Mouse (Mus musculus) neutrophil, adult 5-6 weeks (primary cell): ENCODE results near the gene Dlg5. TPM values are rescaled to one million over a fixed set of nuclear protein-coding genes. Genes with fewer than 3 reads are reported as not detected.

Experiments
- total RNA-seq: library from RNA; stranded (forward); fragments of 200-1000 nt; gene quantifications from 2 replicates; pipeline ENCODE4 v1.2.3, GENCODE M21; 2017

The Dlg5 gene
- total RNA-seq, 1 experiment from 2014 or later = not detected

Other genes starting within 250 kb of the Dlg5 start
- not detected in 2 replicates for gene Kcnma1, start 231.4 kb downstream of the Dlg5 start, total RNA-seq
- gene E330034G19Rik, start 47.3 kb upstream of the Dlg5 start, total RNA-seq = not detected in 2 replicates
- 29.2 and 33.3 TPM in 2 replicates for gene Polr3a, start 241.1 kb upstream of the Dlg5 start, total RNA-seq
- 2,697 and 2,869 TPM in 2 replicates for gene Rps24, start 241.2 kb upstream of the Dlg5 start, total RNA-seq